Comparison of ENCODE assay signal across 18 mouse cellular contexts in the genomic region with DNA sequence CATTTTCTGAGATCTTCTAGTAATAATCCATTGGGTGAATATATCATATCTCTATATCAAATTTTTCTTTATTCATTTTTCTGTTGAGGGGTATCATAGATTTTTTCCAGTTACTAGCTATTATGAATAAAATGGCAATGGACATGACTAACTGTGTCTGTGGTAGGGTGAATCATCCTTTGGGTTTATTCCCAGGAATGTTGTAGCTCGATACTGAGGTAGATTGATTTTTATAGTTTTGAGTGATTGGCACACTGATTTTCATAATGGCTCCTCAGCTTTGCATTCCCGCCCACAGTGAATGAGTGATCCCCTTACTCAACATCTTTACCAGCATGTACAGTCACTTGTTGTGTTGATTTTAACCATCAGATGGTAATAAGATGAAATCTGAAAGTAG. TPM values are rescaled to one million over a fixed set of nuclear protein-coding genes. Genes with fewer than 3 reads are reported as not detected.
"Had no signal": no experiment of that assay in that cellular context is flagged by ENCODE, and none has a peak within 500 bp of the region (broad histone marks: within the 10 kb centered on the region; RNA-seq: fewer than 3 reads in every experiment).

No protein-coding gene starts in this region.

- DNase-seq: liver, postnatal 0 days; lung, adult 2 months; lung, postnatal 14 days; lung, postnatal 36 days; right cerebral cortex, postnatal 14 days; thymus, postnatal 14 days; thymus, postnatal 36 days had no signal

- H3K4me3 ChIP-seq: lung, embryonic 15.5 days; megakaryocyte, embryonic 14.5 days; midbrain, embryonic 13.5 days; midbrain, embryonic 15.5 days; neural tube, embryonic 12.5 days; stomach, embryonic 15.5 days had no signal

- H3K27me3 ChIP-seq: lung, embryonic 15.5 days; megakaryocyte, embryonic 14.5 days; midbrain, embryonic 13.5 days; midbrain, embryonic 15.5 days; neural tube, embryonic 12.5 days; stomach, embryonic 15.5 days had no signal

- H3K36me3 ChIP-seq: lung, embryonic 15.5 days; midbrain, embryonic 13.5 days; midbrain, embryonic 15.5 days; neural tube, embryonic 12.5 days; stomach, embryonic 15.5 days had no signal

- H3K27ac ChIP-seq: lung, embryonic 15.5 days; macrophage; midbrain, embryonic 13.5 days; midbrain, embryonic 15.5 days; neural tube, embryonic 12.5 days; stomach, embryonic 15.5 days; stomach, postnatal 0 days had no signal

- H3K4me1 ChIP-seq: lung, embryonic 15.5 days; megakaryocyte, embryonic 14.5 days; midbrain, embryonic 13.5 days; midbrain, embryonic 15.5 days; neural tube, embryonic 12.5 days; stomach, embryonic 15.5 days had no signal

RNA-seq across cellular contexts. Expression of a gene that starts 19.0 kb away (rescaled TPM):
- polyA plus RNA-seq: liver, postnatal 0 days; lung, adult 2 months; lung, embryonic 15.5 days; lung, postnatal 0 days; macrophage; spleen, adult 2 months; thymus, postnatal 0 days had no signal
